In genomic region chr10:14333344-14333743, GRCm38 (mm10) we compare ENCODE assay signal across 12 mouse cellular contexts.
DNase-seq lines count a peak whose midpoint lies in the region; ATAC-seq lines count a peak whose summit lies in the region.
"Had no signal": no experiment of that assay in that cellular context is flagged by ENCODE, and none has a peak within 500 bp of the region (broad histone marks: within the 10 kb centered on the region; RNA-seq: fewer than 3 reads in every experiment).

No protein-coding gene starts in this region.

- ATAC-seq in forebrain, embryonic 15.5 days (replicated peaks) = peak; percentile 39; the same call in 1 of the 2 replicates
- ATAC-seq in forebrain, embryonic 11.5 days (replicated peaks; ENCODE audit: low FRiP score) = no peak
- peak; percentile 53 for ATAC-seq in midbrain, embryonic 12.5 days (ENCODE audit: low FRiP score, low read depth)
- peak; percentile 56 for ATAC-seq in midbrain, embryonic 14.5 days (ENCODE audit: low FRiP score, low TSS enrichment)
- ATAC-seq: lung, postnatal 0 days had no signal

- H3K27ac ChIP-seq in forebrain, embryonic 15.5 days (replicated peaks) = peak overlapping the region; percentile 22; the same call in 1 of the 2 replicates
- no peak overlapping the region for H3K27ac ChIP-seq in forebrain, embryonic 11.5 days (ENCODE audit: low read depth, low read length)
- H3K27ac ChIP-seq in midbrain, embryonic 12.5 days (replicated peaks) = 0 out of 2 replicates have a peak overlapping the region, but pooled peaks have one; percentile 30
- no peak overlapping the region for H3K27ac ChIP-seq in midbrain, embryonic 10.5 days (replicated peaks)
- H3K27ac ChIP-seq in midbrain, embryonic 14.5 days (replicated peaks; ENCODE audit: low read depth, low read length) = no peak overlapping the region
- H3K27ac ChIP-seq: heart, embryonic 13.5 days; liver, embryonic 14.5 days; stomach, postnatal 0 days had no signal

- no peaks in the 10 kb centered on the region for H3K9me3 ChIP-seq in forebrain, embryonic 15.5 days
- no peaks in the 10 kb centered on the region for H3K9me3 ChIP-seq in forebrain, embryonic 11.5 days (ENCODE audit: control insufficient read depth, low read length)
- H3K9me3 ChIP-seq in midbrain, embryonic 12.5 days = no peaks in the 10 kb centered on the region
- no peaks in the 10 kb centered on the region for H3K9me3 ChIP-seq in midbrain, embryonic 10.5 days (replicated peaks)
- no peaks in the 10 kb centered on the region for H3K9me3 ChIP-seq in midbrain, embryonic 14.5 days (ENCODE audit: control insufficient read depth, low read length)
- H3K9me3 ChIP-seq: heart, embryonic 13.5 days had no signal

- H3K4me2 ChIP-seq in forebrain, embryonic 15.5 days (replicated peaks) = no peak overlapping the region
- no peak overlapping the region for H3K4me2 ChIP-seq in forebrain, embryonic 11.5 days (ENCODE audit: low read depth, low read length, severe bottlenecking)
- H3K4me2 ChIP-seq in midbrain, embryonic 12.5 days (replicated peaks) = no peak overlapping the region
- 0 out of 2 replicates have a peak overlapping the region, but pooled peaks have one; percentile 1 for H3K4me2 ChIP-seq in midbrain, embryonic 14.5 days (ENCODE audit: low read length)
- H3K4me2 ChIP-seq: heart, embryonic 13.5 days had no signal

- DNase-seq in forebrain, embryonic 11.5 days (ENCODE audit: low spot score) = no peak
- no peak for DNase-seq in midbrain, embryonic 10.5 days (ENCODE audit: low spot score)
- DNase-seq in midbrain, embryonic 14.5 days = peak; percentile 51
- DNase-seq in telencephalon, adult 2 months (ENCODE audit: low read depth, low spot score) = peak; percentile 33
- no peak for DNase-seq in natural killer cell, adult 2 months (ENCODE audit: low spot score in 2 of 2)
- no peak for DNase-seq in spleen, postnatal 14 days (ENCODE audit: low spot score in 2 of 2)

- H3K4me3 ChIP-seq in forebrain, embryonic 15.5 days = no peak overlapping the region
- no peak overlapping the region for H3K4me3 ChIP-seq in forebrain, embryonic 11.5 days (ENCODE audit: low read depth, low read length)
- no peak overlapping the region for H3K4me3 ChIP-seq in midbrain, embryonic 12.5 days
- no peak overlapping the region for H3K4me3 ChIP-seq in midbrain, embryonic 10.5 days
- H3K4me3 ChIP-seq in midbrain, embryonic 14.5 days (replicated peaks; ENCODE audit: low read depth, low read length) = no peak overlapping the region
- H3K4me3 ChIP-seq: heart, embryonic 13.5 days had no signal

- H3K4me1 ChIP-seq in forebrain, embryonic 15.5 days = peaks cover 8% of the 10 kb centered on the region; the same call in 1 of the 2 replicates
- H3K4me1 ChIP-seq in forebrain, embryonic 11.5 days (replicated peaks; ENCODE audit: control insufficient read depth, insufficient read depth, low read length) = no peaks in the 10 kb centered on the region
- H3K4me1 ChIP-seq in midbrain, embryonic 12.5 days = peaks cover 14% of the 10 kb centered on the region
- peaks cover 10% of the 10 kb centered on the region for H3K4me1 ChIP-seq in midbrain, embryonic 10.5 days
- peaks cover 11% of the 10 kb centered on the region for H3K4me1 ChIP-seq in midbrain, embryonic 14.5 days (ENCODE audit: control insufficient read depth, insufficient read depth, low read length)
- H3K4me1 ChIP-seq: heart, embryonic 13.5 days had no signal

- H3K36me3 ChIP-seq in forebrain, embryonic 15.5 days = no peaks in the 10 kb centered on the region
- H3K36me3 ChIP-seq in forebrain, embryonic 11.5 days (ENCODE audit: control insufficient read depth, insufficient read depth, low read length) = no peaks in the 10 kb centered on the region
- no peaks in the 10 kb centered on the region for H3K36me3 ChIP-seq in midbrain, embryonic 12.5 days
- H3K36me3 ChIP-seq in midbrain, embryonic 10.5 days = no peaks in the 10 kb centered on the region
- H3K36me3 ChIP-seq in midbrain, embryonic 14.5 days (ENCODE audit: control insufficient read depth, insufficient read depth, low read length) = no peaks in the 10 kb centered on the region
- H3K36me3 ChIP-seq: heart, embryonic 13.5 days had no signal

- H3K27me3 ChIP-seq in forebrain, embryonic 15.5 days = no peaks in the 10 kb centered on the region
- no peaks in the 10 kb centered on the region for H3K27me3 ChIP-seq in forebrain, embryonic 11.5 days (ENCODE audit: control insufficient read depth, insufficient read depth, low read length)
- H3K27me3 ChIP-seq in midbrain, embryonic 12.5 days = no peaks in the 10 kb centered on the region
- no peaks in the 10 kb centered on the region for H3K27me3 ChIP-seq in midbrain, embryonic 10.5 days (ENCODE audit: low read depth, poor library complexity, severe bottlenecking)
- H3K27me3 ChIP-seq in midbrain, embryonic 14.5 days (ENCODE audit: control insufficient read depth, insufficient read depth, low read length) = no peaks in the 10 kb centered on the region
- H3K27me3 ChIP-seq: heart, embryonic 13.5 days had no signal

- no peak overlapping the region for H3K9ac ChIP-seq in forebrain, embryonic 15.5 days (replicated peaks)
- no peak overlapping the region for H3K9ac ChIP-seq in forebrain, embryonic 11.5 days (ENCODE audit: low read length)
- no peak overlapping the region for H3K9ac ChIP-seq in midbrain, embryonic 12.5 days (replicated peaks)
- H3K9ac ChIP-seq in midbrain, embryonic 14.5 days (replicated peaks; ENCODE audit: low read length) = no peak overlapping the region
- H3K9ac ChIP-seq: heart, embryonic 13.5 days; liver, embryonic 14.5 days had no signal

- WGBS in forebrain, embryonic 15.5 days = 42% methylated on average over 4 of the region's 4 CpGs
- 64% methylated on average over 4 of the region's 4 CpGs for WGBS in forebrain, embryonic 11.5 days
- WGBS in midbrain, embryonic 12.5 days = 42% methylated on average over 4 of the region's 4 CpGs
- 66% methylated on average over 4 of the region's 4 CpGs for WGBS in midbrain, embryonic 10.5 days
- 25% methylated on average over 4 of the region's 4 CpGs for WGBS in midbrain, embryonic 14.5 days

Comparison
In these comparisons a context has a peak if more than half of its experiments do, and no peak if none do; other contexts are left out.
1. H3K27ac ChIP-seq: peak in forebrain, embryonic 15.5 days (single experiment) and midbrain, embryonic 12.5 days (single experiment); none in forebrain, embryonic 11.5 days (single experiment), midbrain, embryonic 10.5 days (single experiment) and midbrain, embryonic 14.5 days (single experiment).
2. DNase-seq: peak in midbrain, embryonic 14.5 days (single experiment) and telencephalon, adult 2 months (single experiment); none in forebrain, embryonic 11.5 days (single experiment), midbrain, embryonic 10.5 days (single experiment), natural killer cell, adult 2 months (0 of 2) and spleen, postnatal 14 days (0 of 2).